7 mouse cellular contexts compared by ENCODE assay signal in the genomic region with DNA sequence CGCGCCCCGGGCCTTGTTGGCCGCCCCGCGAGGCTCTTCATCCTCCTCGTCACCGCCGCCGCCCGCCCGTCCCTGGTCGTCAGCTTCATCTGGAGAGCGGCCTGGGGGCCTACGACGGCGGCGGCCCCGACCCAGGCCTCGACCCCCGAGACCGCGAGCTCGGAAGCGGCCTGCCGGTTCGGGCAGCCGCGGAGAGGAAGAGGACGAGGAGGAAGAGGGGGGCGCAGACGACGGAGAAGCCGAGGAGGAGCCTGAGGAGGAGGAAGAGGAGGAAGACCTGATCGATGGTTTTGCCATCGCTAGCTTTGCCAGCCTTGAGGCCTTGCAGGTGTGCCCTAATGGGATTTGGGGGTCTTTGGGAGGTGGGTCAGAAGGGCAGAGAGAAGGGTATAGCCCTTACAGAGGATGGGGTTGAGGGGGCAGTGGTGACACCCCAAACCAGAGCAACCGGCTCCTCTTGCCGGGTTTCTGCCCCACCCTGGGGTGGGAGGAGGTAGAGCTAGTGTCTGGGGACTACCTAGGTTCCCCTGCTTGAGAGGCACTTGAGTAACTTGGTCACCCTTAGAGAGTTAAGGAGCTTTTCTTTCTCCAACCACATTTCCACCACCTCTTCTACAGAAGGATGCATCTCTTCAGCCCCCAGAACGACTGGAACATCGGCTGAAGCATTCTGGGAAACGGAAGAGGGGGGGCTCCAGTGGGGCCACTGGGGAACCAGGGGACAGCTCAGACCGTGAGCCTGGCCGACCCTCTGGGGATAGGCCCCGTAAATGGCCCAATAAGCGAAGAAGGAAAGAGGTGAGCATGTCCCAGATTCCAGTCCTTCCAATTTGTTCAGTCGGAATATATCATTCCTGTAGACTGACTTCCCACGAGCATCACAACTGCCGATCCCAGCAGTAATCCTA. TPM values are rescaled to one million over a fixed set of nuclear protein-coding genes. Genes with fewer than 3 reads are reported as not detected.
DNase-seq lines count a peak whose midpoint lies in the region; ATAC-seq and TF ChIP-seq lines count a peak whose summit lies in the region.

No protein-coding gene starts in this region.

- no peak for TF ChIP-seq POLR2A in testis, adult 2 months (IDR thresholded peaks at IDR 0.05; ENCODE audit: control insufficient read depth, low read depth, low read length)
- TF ChIP-seq POLR2A in olfactory bulb, adult 2 months (IDR thresholded peaks at IDR 0.05; ENCODE audit: insufficient read depth, low read depth, low read length), result no peak

- H3K4me2 ChIP-seq in liver, embryonic 11.5 days, result peak overlapping the region; percentile 96

- peaks cover 5% of the 10 kb centered on the region for H3K4me1 ChIP-seq in testis, adult 2 months (ENCODE audit: control insufficient read depth, insufficient read depth, low read length)
- H3K4me1 ChIP-seq in embryonic facial prominence, embryonic 10.5 days, result peaks cover 35% of the 10 kb centered on the region
- H3K4me1 ChIP-seq in liver, embryonic 11.5 days (replicated peaks; ENCODE audit: control insufficient read depth, insufficient read depth, low read length), result peaks cover 24% of the 10 kb centered on the region
- peaks cover 11% of the 10 kb centered on the region; the same call in 1 of the 2 replicates for H3K4me1 ChIP-seq in olfactory bulb, adult 2 months (ENCODE audit: control insufficient read depth, insufficient read depth, low read length)

- no peak for ATAC-seq in liver, embryonic 11.5 days (replicated peaks; ENCODE audit: low FRiP score)

- WGBS in embryonic facial prominence, embryonic 10.5 days, result 6% methylated on average over 48 of the region's 48 CpGs
- 5% methylated on average over 47 of the region's 48 CpGs for WGBS in liver, embryonic 11.5 days
- WGBS in olfactory bulb, adult 2 months, result 2% methylated on average over 45 of the region's 48 CpGs

- H3K9ac ChIP-seq in liver, embryonic 11.5 days (ENCODE audit: low read depth, low read length), result peak overlapping the region; percentile 93

- no peaks in the 10 kb centered on the region for H3K27me3 ChIP-seq in testis, adult 2 months (ENCODE audit: control insufficient read depth, insufficient read depth, low read length)
- no peaks in the 10 kb centered on the region for H3K27me3 ChIP-seq in embryonic facial prominence, embryonic 10.5 days (replicated peaks; ENCODE audit: low read depth, poor library complexity, severe bottlenecking)
- H3K27me3 ChIP-seq in liver, embryonic 11.5 days (replicated peaks; ENCODE audit: control insufficient read depth, insufficient read depth, low read length), result no peaks in the 10 kb centered on the region

- DNase-seq in testis, postnatal 14 days (ENCODE audit: low spot score), result no peak
- no peak for DNase-seq in embryonic facial prominence, embryonic 10.5 days (ENCODE audit: low spot score)
- DNase-seq in heart, postnatal 4 days, result peak; percentile 39
- no peak for DNase-seq in liver, embryonic 11.5 days (ENCODE audit: low spot score)
- no peak for DNase-seq in frontal cortex, postnatal 25 days (ENCODE audit: low spot score in 2 of 2)

- no peak for TF ChIP-seq CTCF in testis, adult 2 months (IDR thresholded peaks at IDR 0.05; ENCODE audit: control insufficient read depth, insufficient read depth, insufficient replicate concordance, low read depth, low read length)
- no peak for TF ChIP-seq CTCF in olfactory bulb, adult 2 months (IDR thresholded peaks at IDR 0.05; ENCODE audit: insufficient read depth, low read depth, low read length)

- no peaks in the 10 kb centered on the region for H3K9me3 ChIP-seq in embryonic facial prominence, embryonic 10.5 days
- no peaks in the 10 kb centered on the region for H3K9me3 ChIP-seq in liver, embryonic 11.5 days (ENCODE audit: control insufficient read depth, low read length)

- peaks cover 5% of the 10 kb centered on the region for H3K36me3 ChIP-seq in testis, adult 2 months (ENCODE audit: control insufficient read depth, insufficient read depth, low read length)
- H3K36me3 ChIP-seq in embryonic facial prominence, embryonic 10.5 days (replicated peaks), result peaks cover 72% of the 10 kb centered on the region
- H3K36me3 ChIP-seq in liver, embryonic 11.5 days (ENCODE audit: control insufficient read depth, insufficient read depth, low read length), result peaks cover 41% of the 10 kb centered on the region

- H3K27ac ChIP-seq in testis, adult 2 months (ENCODE audit: control insufficient read depth, insufficient read depth, low read depth, low read length), result peak overlapping the region; percentile 100
- H3K27ac ChIP-seq in embryonic facial prominence, embryonic 10.5 days (replicated peaks), result peak overlapping the region; percentile 94
- peak overlapping the region; percentile 93 for H3K27ac ChIP-seq in liver, embryonic 11.5 days (ENCODE audit: low read depth, low read length)
- peak overlapping the region; percentile 98 for H3K27ac ChIP-seq in olfactory bulb, adult 2 months (ENCODE audit: insufficient read depth, low read depth, low read length)

- H3K4me3 ChIP-seq in testis, adult 2 months (ENCODE audit: control insufficient read depth, low read depth, low read length), result peak overlapping the region; percentile 98
- H3K4me3 ChIP-seq in embryonic facial prominence, embryonic 10.5 days, result peak overlapping the region; percentile 99
- H3K4me3 ChIP-seq in liver, embryonic 11.5 days (ENCODE audit: low read depth, low read length), result peak overlapping the region; percentile 95
- H3K4me3 ChIP-seq in olfactory bulb, adult 2 months (ENCODE audit: insufficient read depth, low read depth, low read length), result peak overlapping the region; percentile 92

RNA-seq across cellular contexts. Expression of a gene that starts 0.6 kb away (rescaled TPM):
- 42.8 and 44.8 TPM in 2 replicates for polyA plus RNA-seq in testis, adult 2 months (2012; rRNA removed)
- polyA plus RNA-seq in embryonic facial prominence, embryonic 10.5 days (2016; fragmentation: Nextera tagmentation; extraction: Ambion mirVana), result 8.6 and 9.0 TPM in 2 replicates
- total RNA-seq in heart, postnatal 4 days (2021), result 10 to 100 TPM; 37.4 to 38.0 TPM
- 8.9 and 12.4 TPM in 2 replicates for polyA plus RNA-seq in liver, embryonic 11.5 days (2014; fragmentation: Nextera tagmentation; extraction: Ambion mirVana)
- not detected in 2 replicates for polyA plus RNA-seq in olfactory bulb, adult 2 months (2012; ENCODE audit: insufficient read depth, insufficient read length, low replicate concordance, missing spikeins)

RNA-seq across cellular contexts. Expression of a gene that starts 20.2 kb away (rescaled TPM):
- 55.4 and 58.4 TPM in 2 replicates for polyA plus RNA-seq in testis, adult 2 months (2012; rRNA removed)
- polyA plus RNA-seq in embryonic facial prominence, embryonic 10.5 days (2016; fragmentation: Nextera tagmentation; extraction: Ambion mirVana), result 46.3 and 47.9 TPM in 2 replicates
- total RNA-seq in heart, postnatal 4 days (2021), result 10 to 100 TPM; 28.0 to 28.9 TPM
- 39.0 and 40.6 TPM in 2 replicates for polyA plus RNA-seq in liver, embryonic 11.5 days (2014; fragmentation: Nextera tagmentation; extraction: Ambion mirVana)
- polyA plus RNA-seq in olfactory bulb, adult 2 months (2012; ENCODE audit: insufficient read depth, insufficient read length, low replicate concordance, missing spikeins), result not detected in 2 replicates

RNA-seq across cellular contexts. Expression of a gene that starts 30.6 kb away (rescaled TPM):
- 11.2 and 12.7 TPM in 2 replicates for polyA plus RNA-seq in testis, adult 2 months (2012; rRNA removed)
- 13.4 and 17.7 TPM in 2 replicates for polyA plus RNA-seq in embryonic facial prominence, embryonic 10.5 days (2016; fragmentation: Nextera tagmentation; extraction: Ambion mirVana)
- total RNA-seq in heart, postnatal 4 days (2021), result 1 to 10 TPM; 3.9 to 4.8 TPM
- 4.5 and 5.3 TPM in 2 replicates for polyA plus RNA-seq in liver, embryonic 11.5 days (2014; fragmentation: Nextera tagmentation; extraction: Ambion mirVana)
- not detected in 2 replicates for polyA plus RNA-seq in olfactory bulb, adult 2 months (2012; ENCODE audit: insufficient read depth, insufficient read length, low replicate concordance, missing spikeins)

RNA-seq across cellular contexts. Expression of a gene that starts 32.2 kb away (rescaled TPM):
- 13.7 and 20.0 TPM in 2 replicates for polyA plus RNA-seq in testis, adult 2 months (2012; rRNA removed)
- polyA plus RNA-seq in embryonic facial prominence, embryonic 10.5 days (2016; fragmentation: Nextera tagmentation; extraction: Ambion mirVana), result 55.8 and 62.8 TPM in 2 replicates
- total RNA-seq in heart, postnatal 4 days (2021), result 10 to 100 TPM; 78.7 to 80.5 TPM
- polyA plus RNA-seq in liver, embryonic 11.5 days (2014; fragmentation: Nextera tagmentation; extraction: Ambion mirVana), result 40.3 and 45.5 TPM in 2 replicates
- polyA plus RNA-seq in olfactory bulb, adult 2 months (2012; ENCODE audit: insufficient read depth, insufficient read length, low replicate concordance, missing spikeins), result 110 and 137 TPM in 2 replicates

RNA-seq across cellular contexts. Expression of a gene that starts 39.8 kb away (rescaled TPM):
- 6.1 and 6.6 TPM in 2 replicates for polyA plus RNA-seq in testis, adult 2 months (2012; rRNA removed)
- 16.6 and 17.8 TPM in 2 replicates for polyA plus RNA-seq in embryonic facial prominence, embryonic 10.5 days (2016; fragmentation: Nextera tagmentation; extraction: Ambion mirVana)
- 10 to 100 TPM; 16.5 to 17.1 TPM for total RNA-seq in heart, postnatal 4 days (2021)
- 13.0 and 16.1 TPM in 2 replicates for polyA plus RNA-seq in liver, embryonic 11.5 days (2014; fragmentation: Nextera tagmentation; extraction: Ambion mirVana)
- not detected in 2 replicates for polyA plus RNA-seq in olfactory bulb, adult 2 months (2012; ENCODE audit: insufficient read depth, insufficient read length, low replicate concordance, missing spikeins)

Comparison
In these comparisons a context has a peak if more than half of its experiments do, and no peak if none do; other contexts are left out.
1. RNA of a gene that starts 20.2 kb away (polyA plus RNA-seq): 55.4 to 58.4 TPM in testis, adult 2 months, 46.3 to 47.9 TPM in embryonic facial prominence, embryonic 10.5 days and 39.0 to 40.6 TPM in liver, embryonic 11.5 days; not detected in olfactory bulb, adult 2 months; every median in the first group is over 10 times any median in the second.
2. Peak in every context shown above with its lines, with median percentiles within 50 percentile points of each other: H3K27ac ChIP-seq and H3K4me3 ChIP-seq.